In the genomic region with DNA sequence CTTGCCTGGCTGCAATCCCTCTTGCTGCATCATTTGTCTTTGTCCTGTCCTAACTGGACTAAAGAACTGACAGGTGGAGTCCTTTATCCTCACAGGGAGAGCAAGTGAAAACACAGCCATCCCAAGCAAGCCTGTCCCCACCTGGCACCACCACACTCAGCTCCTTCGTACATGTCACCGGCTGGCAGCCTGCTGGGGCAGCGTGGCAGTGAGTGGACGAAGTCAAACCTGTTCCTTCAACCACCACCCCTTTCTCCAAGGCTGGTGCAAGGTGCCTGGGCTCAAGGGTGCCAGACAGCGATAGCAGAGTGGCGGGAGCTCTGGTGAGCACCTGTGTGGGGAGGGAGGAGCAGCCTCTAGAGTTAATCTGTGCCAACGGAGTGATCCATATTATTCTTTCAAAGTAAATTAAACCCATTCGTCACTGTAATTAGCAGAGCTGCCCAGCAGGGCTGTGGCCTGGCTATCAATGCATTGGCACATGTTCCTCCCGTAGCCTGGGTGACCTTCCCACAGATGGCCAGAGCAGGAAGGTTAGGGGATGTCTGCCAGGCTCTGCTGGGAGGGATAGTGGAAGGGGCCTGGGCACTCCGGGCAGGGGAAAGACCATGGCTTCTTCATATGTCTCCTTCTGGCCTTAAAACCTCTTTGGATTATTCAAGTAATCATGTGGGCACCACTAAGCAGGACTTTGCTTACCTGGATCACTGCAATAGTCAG, we compare ENCODE assay signal across 20 mouse cellular contexts.
"Had no signal": no experiment of that assay in that cellular context is flagged by ENCODE, and none has a peak within 500 bp of the region (broad histone marks: within the 10 kb centered on the region; RNA-seq: fewer than 3 reads in every experiment).

No protein-coding gene starts in this region.

- H3K27ac ChIP-seq: kidney, postnatal 0 days; layer of hippocampus, adult 2 months; limb, embryonic 12.5 days; limb, embryonic 15.5 days; liver, embryonic 14.5 days; macrophage; midbrain, embryonic 13.5 days; neural tube, embryonic 13.5 days had no signal

- H3K4me2 ChIP-seq: limb, embryonic 12.5 days; limb, embryonic 15.5 days; liver, embryonic 11.5 days; lung, embryonic 14.5 days; midbrain, embryonic 13.5 days; neural tube, embryonic 13.5 days had no signal

- H3K4me3 ChIP-seq: layer of hippocampus, adult 2 months; limb, embryonic 12.5 days; limb, embryonic 15.5 days; midbrain, embryonic 13.5 days; myocyte; neural tube, embryonic 13.5 days had no signal

- H3K9me3 ChIP-seq: limb, embryonic 12.5 days; limb, embryonic 15.5 days; midbrain, embryonic 13.5 days; neural tube, embryonic 13.5 days had no signal

- H3K9ac ChIP-seq: limb, embryonic 12.5 days; limb, embryonic 15.5 days; liver, embryonic 14.5 days; liver, postnatal 0 days; lung, embryonic 14.5 days; midbrain, embryonic 13.5 days; neural tube, embryonic 13.5 days had no signal

- ATAC-seq: liver, postnatal 0 days; lung, postnatal 0 days; midbrain, embryonic 13.5 days had no signal

- H3K36me3 ChIP-seq: limb, embryonic 12.5 days; limb, embryonic 15.5 days; midbrain, embryonic 13.5 days; neural tube, embryonic 13.5 days had no signal

- DNase-seq: kidney, adult 2 months; kidney, postnatal 25 days; layer of hippocampus, adult 9-11 months; liver, postnatal 0 days; lung, embryonic 14.5 days; retina, postnatal 1 day; right cerebral cortex, postnatal 25 days; thymus, adult 2 months; thymus, postnatal 25 days had no signal
